Mouse (Mus musculus) midbrain, embryonic 15.5 days (tissue): ENCODE data around the gene Fbl. TPM values are rescaled to one million over a fixed set of nuclear protein-coding genes. Genes with fewer than 3 reads are reported as not detected.
"Not testable (repeated sequence)": the region's sequence is repeated elsewhere in the genome, so short reads cannot be mapped to it uniquely, and the experiment has no call there.

Experiments used
- ATAC-seq: fragments of 200-750 bp; cut with Nextera tagmentation; replicated peaks from 2 replicates; pipeline ENCODE4 v1.8.0; 2017; ENCODE audit warnings: moderate TSS enrichment
- H3K27ac ChIP-seq: fragments of 300-500 bp; sonication (generic); 2 replicates; pipeline ENCODE4 v1.5.1; 2015; ENCODE audit warnings: mild to moderate bottlenecking, inconsistent platforms
- H3K27me3 ChIP-seq: fragments of 300-500 bp; sonication (generic); replicated peaks from 2 replicates; pipeline ENCODE4 v1.6.1; 2015; ENCODE audit warnings: inconsistent platforms
- H3K36me3 ChIP-seq: fragments of 300-500 bp; sonication (generic); replicated peaks from 2 replicates; pipeline ENCODE4 v1.6.1; 2015; ENCODE audit warnings: inconsistent platforms
- H3K4me1 ChIP-seq: fragments of 300-500 bp; sonication (generic); 2 replicates; pipeline ENCODE4 v1.6.1; 2015; ENCODE audit warnings: inconsistent platforms
- H3K4me2 ChIP-seq: fragments of 300-500 bp; sonication (generic); 2 replicates; pipeline ENCODE4 v1.6.1; 2015; ENCODE audit warnings: inconsistent platforms, mild to moderate bottlenecking, moderate library complexity
- H3K4me3 ChIP-seq: fragments of 300-500 bp; sonication (generic); 2 replicates; pipeline ENCODE4 v1.5.1; 2015; ENCODE audit warnings: mild to moderate bottlenecking, inconsistent platforms
- H3K9ac ChIP-seq: fragments of 300-500 bp; sonication (generic); 2 replicates; pipeline ENCODE4 v1.6.1; 2015; ENCODE audit warnings: mild to moderate bottlenecking, inconsistent platforms
- H3K9me3 ChIP-seq: fragments of 300-500 bp; sonication (generic); 2 replicates; pipeline ENCODE4 v1.6.1; 2016; ENCODE audit warnings: inconsistent platforms
- WGBS: fragments of 180-500 bp; shearing (Covaris S2); methylation state at CpG from one replicate; pipeline ENCODE4 v1.1.7; 2015; ENCODE audit warnings: mixed read lengths; 5-methylcytosine and 5-hydroxymethylcytosine counted together
- polyA plus RNA-seq: library from polyadenylated mRNA; unstranded; fragments of >200 nt; fragmentation: Nextera tagmentation; extraction: Ambion mirVana; gene quantifications from 2 replicates; pipeline ENCODE4 v1.2.1, GENCODE M21; 2015

Gene Fbl
- polyA plus RNA-seq: 75.6 and 78.4 TPM in 2 replicates

GRCm38 (mm10) chr7:28169489-28170422 is at the start of gene Fbl:
TSS of gene Fbl (plus strand) at chr7:28169710.
- peak within 1 kb of the TSS; percentile 86 for H3K4me2 ChIP-seq
- H3K27me3 ChIP-seq: no peaks in the 10 kb centered on the region
- H3K9ac ChIP-seq: peak within 1 kb of the TSS; percentile 77
- peak; percentile 95 for ATAC-seq
- H3K4me1 ChIP-seq: peaks cover 33% of the 10 kb centered on the region
- peak within 1 kb of the TSS; percentile 75 for H3K27ac ChIP-seq
- WGBS: under 1% methylated on average over 80 of the region's 80 CpGs
- no peaks in the 10 kb centered on the region for H3K36me3 ChIP-seq
- no peaks in the 10 kb centered on the region for H3K9me3 ChIP-seq
- H3K4me3 ChIP-seq: peak within 1 kb of the TSS; percentile 76

- 86% methylated on average over 5 of the region's 5 CpGs for WGBS
- no peak for ATAC-seq
- H3K27me3 ChIP-seq: no peaks in the 10 kb centered on the region; the same call in 1 of the 2 replicates
Observed at GRCm38 (mm10) chr7:28129166-28129565, 40.3 kb upstream of the Fbl start, which contains the start of gene 9530053A07Rik. TSS of gene 9530053A07Rik (plus strand) at chr7:28129466.

GRCm38 (mm10) chr7:28137613-28138012 is 31.9 kb upstream of the Fbl start:
- Histone ChIP-seq H3K4me1 (no peaks in the 10 kb centered on the region), H3K4me3 (no peak overlapping the region), H3K27me3 (no peaks in the 10 kb centered on the region), H3K9me3 (no peaks in the 10 kb centered on the region), H3K4me2 (no peak overlapping the region), H3K9ac (no peak overlapping the region), H3K27ac (no peak overlapping the region), H3K36me3 (no peaks in the 10 kb centered on the region)
- no peak for ATAC-seq
- 50% methylated on average over 5 of the region's 5 CpGs for WGBS

More at GRCm38 (mm10) chr7:28129166-28129565, 40.3 kb upstream of the Fbl start, which contains the start of gene 9530053A07Rik:
- H3K4me2 ChIP-seq: no peak within 1 kb of the TSS
- no peak within 1 kb of the TSS for H3K27ac ChIP-seq
- no peaks in the 10 kb centered on the region for H3K9me3 ChIP-seq
- no peak within 1 kb of the TSS for H3K9ac ChIP-seq
- no peak within 1 kb of the TSS for H3K4me3 ChIP-seq
- no peaks in the 10 kb centered on the region for H3K4me1 ChIP-seq
- no peaks in the 10 kb centered on the region for H3K36me3 ChIP-seq

- H3K36me3 ChIP-seq: no peaks in the 10 kb centered on the region
- H3K9ac ChIP-seq: no peak overlapping the region
- H3K4me2 ChIP-seq: no peak overlapping the region
- peaks cover 3% of the 10 kb centered on the region; the same call in 1 of the 2 replicates for H3K27me3 ChIP-seq
- H3K27ac ChIP-seq: no peak overlapping the region
- no peaks in the 10 kb centered on the region for H3K4me1 ChIP-seq
- WGBS: 21% methylated on average over 3 of the region's 3 CpGs
- no peaks in the 10 kb centered on the region for H3K9me3 ChIP-seq
- ATAC-seq: no peak
- H3K4me3 ChIP-seq: no peak overlapping the region
Observed at GRCm38 (mm10) chr7:28148263-28148662, 21.2 kb upstream of the Fbl start.

GRCm38 (mm10) chr7:28149841-28150240 is 19.7 kb upstream of the Fbl start:
- Histone ChIP-seq H3K4me3 (no peak overlapping the region), H3K9ac (no peak overlapping the region), H3K27ac (no peak overlapping the region), H3K4me2 (no peak overlapping the region), H3K36me3 (no peaks in the 10 kb centered on the region), H3K4me1 (no peaks in the 10 kb centered on the region), H3K27me3 (peaks cover 3% of the 10 kb centered on the region; the same call in 1 of the 2 replicates), H3K9me3 (no peaks in the 10 kb centered on the region)
- WGBS: 96% methylated on average over 1 of the region's 1 CpGs
- no peak for ATAC-seq

GRCm38 (mm10) chr7:28151584-28152221 is 17.8 kb upstream of the Fbl start:
- H3K9me3 ChIP-seq: no peaks in the 10 kb centered on the region
- WGBS: 18% methylated on average over 13 of the region's 13 CpGs
- no peak for ATAC-seq
- no peak overlapping the region for H3K9ac ChIP-seq
- no peaks in the 10 kb centered on the region for H3K36me3 ChIP-seq
- H3K4me1 ChIP-seq: no peaks in the 10 kb centered on the region
- no peak overlapping the region for H3K4me2 ChIP-seq
- H3K27me3 ChIP-seq: peaks cover 3% of the 10 kb centered on the region; the same call in 1 of the 2 replicates
- H3K27ac ChIP-seq: no peak overlapping the region
- H3K4me3 ChIP-seq: no peak overlapping the region

DNA sequence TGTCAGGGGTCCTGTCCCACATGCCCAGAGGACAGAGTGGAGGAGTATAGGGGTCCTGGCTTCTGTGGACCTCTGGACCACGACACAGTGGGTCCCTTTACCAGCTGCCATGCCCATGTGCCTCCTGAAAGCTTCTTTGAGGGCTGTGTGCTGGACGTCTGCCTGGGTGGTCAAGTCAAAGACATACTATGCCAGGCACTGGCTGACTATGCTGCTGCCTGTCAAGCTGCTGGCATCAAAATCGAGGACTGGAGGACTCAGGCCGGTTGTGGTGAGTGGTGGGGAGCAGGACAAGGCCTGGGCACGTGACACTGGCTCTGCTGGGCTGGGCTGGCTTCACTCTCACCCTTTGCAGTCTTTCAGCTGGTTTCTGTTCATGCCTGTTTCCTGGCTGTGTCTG is 15.9 kb upstream of the Fbl start:
- H3K4me3 ChIP-seq, H3K36me3 ChIP-seq, H3K4me1 ChIP-seq, H3K27ac ChIP-seq, H3K9me3 ChIP-seq, H3K27me3 ChIP-seq, ATAC-seq, H3K9ac ChIP-seq, H3K4me2 ChIP-seq: not testable (repeated sequence)
- 41% methylated on average over 5 of the region's 5 CpGs for WGBS

DNA sequence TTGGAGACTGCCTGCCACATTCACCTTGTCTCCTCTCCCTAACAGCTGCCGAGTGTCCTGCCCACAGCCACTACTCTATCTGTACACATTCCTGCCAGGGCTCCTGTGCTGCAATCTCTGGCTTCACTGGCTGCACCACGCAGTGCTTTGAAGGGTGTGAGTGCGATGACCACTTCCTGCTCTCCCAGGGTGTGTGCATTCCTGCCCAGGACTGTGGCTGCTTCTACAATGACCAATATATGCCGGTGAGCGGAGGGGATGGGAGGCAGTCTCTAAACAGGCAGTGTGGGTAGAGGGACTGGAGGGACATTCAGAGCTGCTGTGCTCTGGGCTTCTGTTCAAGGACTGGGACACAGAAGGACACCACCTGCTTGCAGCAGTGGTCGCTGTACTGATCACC is 10.2 kb upstream of the Fbl start:
- Histone ChIP-seq H3K27me3 (no peaks in the 10 kb centered on the region), H3K4me3 (no peak overlapping the region), H3K9me3 (no peaks in the 10 kb centered on the region), H3K4me2 (no peak overlapping the region), H3K36me3 (no peaks in the 10 kb centered on the region), H3K9ac (no peak overlapping the region), H3K4me1 (no peaks in the 10 kb centered on the region), H3K27ac (no peak overlapping the region)
- 67% methylated on average over 6 of the region's 6 CpGs for WGBS
- no peak for ATAC-seq

- no peaks in the 10 kb centered on the region for H3K36me3 ChIP-seq
- H3K4me3 ChIP-seq: no peak overlapping the region
- no peak overlapping the region for H3K27ac ChIP-seq
- H3K27me3 ChIP-seq: no peaks in the 10 kb centered on the region
- no peak overlapping the region for H3K4me2 ChIP-seq
- no peak overlapping the region for H3K9ac ChIP-seq
- H3K9me3 ChIP-seq: no peaks in the 10 kb centered on the region
- WGBS: 74% methylated on average over 3 of the region's 3 CpGs
- ATAC-seq: no peak
- no peaks in the 10 kb centered on the region for H3K4me1 ChIP-seq
Observed at GRCm38 (mm10) chr7:28159893-28160292, 9.6 kb upstream of the Fbl start.

- no peaks in the 10 kb centered on the region for H3K36me3 ChIP-seq
- H3K4me1 ChIP-seq: no peaks in the 10 kb centered on the region
- H3K4me3 ChIP-seq: no peak overlapping the region
- H3K9me3 ChIP-seq: no peaks in the 10 kb centered on the region
- peak overlapping the region; percentile 6; the same call in 1 of the 2 replicates for H3K9ac ChIP-seq
- H3K27me3 ChIP-seq: no peaks in the 10 kb centered on the region
- WGBS: 63% methylated on average over 9 of the region's 9 CpGs
- H3K4me2 ChIP-seq: no peak overlapping the region
- no peak overlapping the region for H3K27ac ChIP-seq
- ATAC-seq: no peak
Observed at GRCm38 (mm10) chr7:28161163-28161749, 8.3 kb upstream of the Fbl start.

- Histone ChIP-seq H3K4me1 (peaks cover 17% of the 10 kb centered on the region), H3K36me3 (no peaks in the 10 kb centered on the region), H3K27ac (no peak overlapping the region), H3K9ac (no peak overlapping the region), H3K4me2 (no peak overlapping the region), H3K27me3 (no peaks in the 10 kb centered on the region), H3K9me3 (no peaks in the 10 kb centered on the region), H3K4me3 (no peak overlapping the region)
- no peak for ATAC-seq
- WGBS: 80% methylated on average over 6 of the region's 6 CpGs
Observed at GRCm38 (mm10) chr7:28165406-28165805, 4.1 kb upstream of the Fbl start.
